Comparison of ENCODE assay signal across 20 mouse cellular contexts in the genomic region with DNA sequence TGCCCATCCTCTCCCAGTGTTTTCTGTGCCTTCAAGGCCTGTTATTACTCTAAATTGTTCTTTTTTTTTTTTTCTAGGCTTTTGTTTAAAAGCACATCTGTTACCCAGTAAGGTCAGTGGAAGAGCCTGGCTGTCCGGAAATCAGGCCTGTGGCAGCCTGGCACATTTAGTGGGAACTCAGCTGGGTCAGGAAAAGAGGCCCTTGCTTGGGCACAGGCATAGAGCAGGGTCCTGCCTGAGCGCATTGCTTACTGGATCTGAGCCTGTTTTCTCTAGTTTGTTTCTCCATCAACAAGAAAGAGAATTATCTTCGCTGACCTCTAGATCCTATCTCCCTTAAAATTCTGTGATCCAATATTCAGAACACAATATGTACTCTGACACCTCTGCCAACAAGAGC.
DNase-seq lines count a peak whose midpoint lies in the region; ATAC-seq lines count a peak whose summit lies in the region.
"Had no signal": no experiment of that assay in that cellular context is flagged by ENCODE, and none has a peak within 500 bp of the region (broad histone marks: within the 10 kb centered on the region; RNA-seq: fewer than 3 reads in every experiment).

No protein-coding gene starts in this region.

- H3K4me3 ChIP-seq in forebrain, embryonic 13.5 days: no peak overlapping the region
- no peak overlapping the region for H3K4me3 ChIP-seq in forebrain, embryonic 12.5 days (replicated peaks)
- no peak overlapping the region for H3K4me3 ChIP-seq in stomach, embryonic 15.5 days (replicated peaks)
- H3K4me3 ChIP-seq in kidney, embryonic 16.5 days (ENCODE audit: low read length): no peak overlapping the region
- H3K4me3 ChIP-seq: heart, embryonic 15.5 days had no signal

- H3K4me2 ChIP-seq in forebrain, embryonic 13.5 days: no peak overlapping the region
- H3K4me2 ChIP-seq in forebrain, embryonic 12.5 days: no peak overlapping the region
- no peak overlapping the region for H3K4me2 ChIP-seq in stomach, embryonic 15.5 days
- H3K4me2 ChIP-seq in kidney, embryonic 16.5 days (replicated peaks; ENCODE audit: low read depth, low read length): no peak overlapping the region
- H3K4me2 ChIP-seq: heart, embryonic 15.5 days had no signal

- ATAC-seq in forebrain, embryonic 13.5 days: peak; percentile 72
- no peak for ATAC-seq in forebrain, embryonic 12.5 days (ENCODE audit: low FRiP score)
- ATAC-seq in stomach, embryonic 15.5 days (ENCODE audit: insufficient read depth, low FRiP score, low read depth): no peak
- ATAC-seq in kidney, embryonic 16.5 days (ENCODE audit: low FRiP score, low TSS enrichment): no peak

- H3K9me3 ChIP-seq in forebrain, embryonic 13.5 days (replicated peaks): no peaks in the 10 kb centered on the region
- H3K9me3 ChIP-seq in forebrain, embryonic 12.5 days: no peaks in the 10 kb centered on the region
- no peaks in the 10 kb centered on the region for H3K9me3 ChIP-seq in stomach, embryonic 15.5 days
- no peaks in the 10 kb centered on the region for H3K9me3 ChIP-seq in kidney, embryonic 16.5 days (ENCODE audit: low read length)
- H3K9me3 ChIP-seq: heart, embryonic 15.5 days had no signal

- peak overlapping the region; percentile 44; the same call in 1 of the 2 replicates for H3K27ac ChIP-seq in forebrain, embryonic 13.5 days
- H3K27ac ChIP-seq in forebrain, embryonic 12.5 days: no peak overlapping the region
- peak overlapping the region; percentile 61; the same call in 1 of the 2 replicates for H3K27ac ChIP-seq in stomach, embryonic 15.5 days
- H3K27ac ChIP-seq in kidney, embryonic 16.5 days (ENCODE audit: low read length): no peak overlapping the region
- H3K27ac ChIP-seq: heart, embryonic 15.5 days; kidney, postnatal 0 days; liver, embryonic 14.5 days had no signal

- H3K9ac ChIP-seq in forebrain, embryonic 13.5 days: no peak overlapping the region
- no peak overlapping the region for H3K9ac ChIP-seq in forebrain, embryonic 12.5 days
- no peak overlapping the region for H3K9ac ChIP-seq in stomach, embryonic 15.5 days
- H3K9ac ChIP-seq in kidney, embryonic 16.5 days (replicated peaks; ENCODE audit: low read length): no peak overlapping the region
- H3K9ac ChIP-seq: heart, embryonic 15.5 days; liver, embryonic 14.5 days had no signal

- intact Hi-C loops in left cerebral cortex, postnatal 4 days (cut with DNase I): no loop called here
- intact Hi-C loops in left cerebral cortex, postnatal 14 days (cut with DNase I): loop anchor here (2.0 kb wide), 1 partner anchor 18 kb away; no protein-coding TSS in a partner anchor

- DNase-seq in left cerebral cortex, postnatal 4 days: peak; percentile 13
- no peak for DNase-seq in left cerebral cortex, postnatal 14 days (ENCODE audit: low spot score in 2 of 2)
- peak; percentile 19 for DNase-seq in retina, postnatal 1 day
- no peak for DNase-seq in retina, embryonic 14.5 days (ENCODE audit: low spot score)
- DNase-seq: adrenal gland, postnatal 14 days; cerebellum, adult 11-12 months; gastrocnemius, postnatal 25 days; heart, postnatal 4 days; kidney, adult 11 months; right cerebral cortex, postnatal 14 days; spleen, adult 18-20 months; thymus, postnatal 14 days had no signal

- H3K27me3 ChIP-seq in forebrain, embryonic 13.5 days: no peaks in the 10 kb centered on the region
- no peaks in the 10 kb centered on the region; the same call in 1 of the 2 replicates for H3K27me3 ChIP-seq in forebrain, embryonic 12.5 days
- no peaks in the 10 kb centered on the region for H3K27me3 ChIP-seq in stomach, embryonic 15.5 days (replicated peaks)
- no peaks in the 10 kb centered on the region for H3K27me3 ChIP-seq in kidney, embryonic 16.5 days (ENCODE audit: insufficient read depth, low read length)
- H3K27me3 ChIP-seq: CH12.LX; heart, embryonic 15.5 days had no signal

- 70% methylated on average over 3 of the region's 3 CpGs for WGBS in forebrain, embryonic 13.5 days
- 75% methylated on average over 3 of the region's 3 CpGs for WGBS in forebrain, embryonic 12.5 days
- 50% methylated on average over 3 of the region's 3 CpGs for WGBS in stomach, embryonic 15.5 days
- 73% methylated on average over 3 of the region's 3 CpGs for WGBS in kidney, embryonic 16.5 days

- H3K4me1 ChIP-seq in forebrain, embryonic 13.5 days: peaks cover 14% of the 10 kb centered on the region
- H3K4me1 ChIP-seq in forebrain, embryonic 12.5 days: peaks cover 3% of the 10 kb centered on the region; the same call in 1 of the 2 replicates
- H3K4me1 ChIP-seq in stomach, embryonic 15.5 days: no peaks in the 10 kb centered on the region; the same call in 1 of the 2 replicates
- H3K4me1 ChIP-seq in kidney, embryonic 16.5 days (ENCODE audit: insufficient read depth, low read length): no peaks in the 10 kb centered on the region
- H3K4me1 ChIP-seq: heart, embryonic 15.5 days had no signal

- no peaks in the 10 kb centered on the region for H3K36me3 ChIP-seq in forebrain, embryonic 13.5 days (ENCODE audit: poor library complexity, severe bottlenecking)
- H3K36me3 ChIP-seq in forebrain, embryonic 12.5 days (replicated peaks): no peaks in the 10 kb centered on the region
- H3K36me3 ChIP-seq in stomach, embryonic 15.5 days: no peaks in the 10 kb centered on the region
- no peaks in the 10 kb centered on the region for H3K36me3 ChIP-seq in kidney, embryonic 16.5 days (ENCODE audit: insufficient read depth, low read length)
- H3K36me3 ChIP-seq: heart, embryonic 15.5 days had no signal

Comparison
In these comparisons a context has a peak if more than half of its experiments do, and no peak if none do; other contexts are left out.
1. H3K27ac ChIP-seq: peak in forebrain, embryonic 13.5 days (single experiment) and stomach, embryonic 15.5 days (single experiment); none in forebrain, embryonic 12.5 days (single experiment) and kidney, embryonic 16.5 days (single experiment).
2. DNase-seq: peak in left cerebral cortex, postnatal 4 days (single experiment) and retina, postnatal 1 day (single experiment); none in left cerebral cortex, postnatal 14 days (0 of 2) and retina, embryonic 14.5 days (single experiment).